Mouse (Mus musculus) intestine, embryonic 14.5 days (tissue): ENCODE measurements at regions not wholly inside any gene's neighbourhood (a gene's known extent, or its start where the extent isn't known, plus 50 kb on each side); places are given as distances from the start of the nearest gene placed in this dataset.

Experiments
- ATAC-seq: fragments of 200-750 bp; cut with Nextera tagmentation; replicated peaks from 2 replicates; pipeline ENCODE4 v1.8.0; 2017; ENCODE audit warnings: low read depth, moderate number of reproducible peaks, moderate TSS enrichment, moderate library complexity; ENCODE audit not compliant: low FRiP score, low TSS enrichment
- DNase-seq: peaks from one replicate; pipeline ENCODE4 v3.0.0-alpha.2; 2018; ENCODE audit warnings: low spot score
- H3K27ac ChIP-seq: fragments of 300-500 bp; sonication (generic); 2 replicates; pipeline ENCODE4 v1.5.1; 2014; ENCODE audit warnings: low read depth, mild to moderate bottlenecking, control low read depth
- H3K27me3 ChIP-seq: fragments of 300-500 bp; sonication (generic); replicated peaks from 2 replicates; pipeline ENCODE4 v1.6.1; 2014; ENCODE audit warnings: low read length, control low read depth; ENCODE audit not compliant: control insufficient read depth, insufficient read depth
- H3K36me3 ChIP-seq: fragments of 300-500 bp; sonication (generic); 2 replicates; pipeline ENCODE4 v1.6.1; 2014; ENCODE audit warnings: low read length, control low read depth; ENCODE audit not compliant: control insufficient read depth, insufficient read depth
- H3K4me1 ChIP-seq: fragments of 300-500 bp; sonication (generic); replicated peaks from 2 replicates; pipeline ENCODE4 v1.6.1; 2014; ENCODE audit warnings: low read length, control low read depth, mixed read lengths; ENCODE audit not compliant: control insufficient read depth, insufficient read depth
- H3K4me2 ChIP-seq: fragments of 300-500 bp; sonication (generic); 2 replicates; pipeline ENCODE4 v1.6.1; 2014; ENCODE audit warnings: low read length
- H3K4me3 ChIP-seq: fragments of 300-500 bp; sonication (generic); 2 replicates; pipeline ENCODE4 v1.5.1; 2014; ENCODE audit warnings: low read depth, low read length, control low read depth, mixed read lengths
- H3K9ac ChIP-seq: fragments of 300-500 bp; sonication (generic); 2 replicates; pipeline ENCODE4 v1.6.1; 2014; ENCODE audit warnings: mild to moderate bottlenecking, low read length
- H3K9me3 ChIP-seq: fragments of 300-500 bp; sonication (generic); 2 replicates; pipeline ENCODE4 v1.6.1; 2016; ENCODE audit warnings: low read length, control low read depth; ENCODE audit not compliant: control insufficient read depth
- WGBS: fragments of 180-500 bp; shearing (Covaris S2); extraction: QIAGEN DNeasy Blood & Tissue Kit; methylation state at CpG from one replicate; pipeline ENCODE4 v1.1.7; 2014; 5-methylcytosine and 5-hydroxymethylcytosine counted together

DNA sequence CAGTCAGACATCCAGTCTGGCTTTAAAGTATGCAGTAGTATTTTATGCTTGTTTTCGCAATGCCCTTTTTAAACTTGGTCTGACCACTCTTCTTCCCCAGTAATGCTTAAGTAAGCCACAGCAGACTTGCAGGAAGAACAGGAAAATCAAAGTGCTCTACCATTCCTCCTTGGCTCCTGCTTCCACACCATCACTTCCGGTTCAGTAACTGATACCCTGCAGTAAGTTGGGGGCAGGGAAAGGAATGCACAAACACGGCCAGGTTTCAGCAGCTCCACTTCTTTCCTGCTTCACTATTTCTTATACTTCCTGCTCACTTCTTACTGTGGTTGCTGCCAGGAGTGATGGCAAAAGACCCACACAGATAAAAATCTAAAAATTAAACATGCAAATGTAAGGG lies 269.2 kb downstream of the Fign start:
- Histone ChIP-seq H3K4me2 (no peak overlapping the region), H3K27me3 (no peaks in the 10 kb centered on the region), H3K9me3 (no peaks in the 10 kb centered on the region), H3K4me3 (no peak overlapping the region), H3K36me3 (no peaks in the 10 kb centered on the region), H3K4me1 (no peaks in the 10 kb centered on the region), H3K27ac (no peak overlapping the region), H3K9ac (no peak overlapping the region)
- 39% methylated on average over 3 of the region's 3 CpGs for WGBS
- no peak for DNase-seq
- ATAC-seq: no peak

DNA sequence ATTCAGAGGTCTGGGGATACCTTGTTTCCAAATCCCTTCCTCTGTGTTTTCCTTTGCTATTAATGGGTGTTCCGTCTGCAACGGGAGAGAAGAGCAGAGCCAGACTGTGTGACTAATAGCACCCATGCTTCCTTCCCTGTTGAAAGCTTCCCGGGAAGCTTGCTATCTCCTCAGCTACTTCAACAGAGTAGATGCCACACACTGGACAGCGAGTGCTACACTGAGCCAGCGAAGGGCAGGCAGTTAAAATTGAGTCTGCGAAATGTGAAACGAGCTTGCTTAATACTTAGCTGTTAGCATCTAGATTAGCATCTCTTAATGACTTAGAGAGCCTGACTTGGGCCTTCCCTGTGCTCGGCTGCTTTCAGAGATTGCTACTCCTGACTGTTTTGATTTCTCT lies 278.4 kb downstream of the Fign start:
- no peak overlapping the region for H3K9ac ChIP-seq
- H3K9me3 ChIP-seq: no peaks in the 10 kb centered on the region
- H3K27ac ChIP-seq: no peak overlapping the region
- WGBS: 23% methylated on average over 8 of the region's 8 CpGs
- H3K4me1 ChIP-seq: no peaks in the 10 kb centered on the region
- H3K36me3 ChIP-seq: no peaks in the 10 kb centered on the region
- ATAC-seq (no peak), DNase-seq (no peak)
- H3K4me3 ChIP-seq: no peak overlapping the region
- no peaks in the 10 kb centered on the region for H3K27me3 ChIP-seq
- no peak overlapping the region for H3K4me2 ChIP-seq
